Mouse (Mus musculus): ENCODE measurements around the gene Olfr1051. TPM values are rescaled to one million over a fixed set of nuclear protein-coding genes. Genes with fewer than 3 reads are reported as not detected.

Olfr1051 gene
- polyA plus RNA-seq (2017; shearing (Covaris generic)): not detected

DNA sequence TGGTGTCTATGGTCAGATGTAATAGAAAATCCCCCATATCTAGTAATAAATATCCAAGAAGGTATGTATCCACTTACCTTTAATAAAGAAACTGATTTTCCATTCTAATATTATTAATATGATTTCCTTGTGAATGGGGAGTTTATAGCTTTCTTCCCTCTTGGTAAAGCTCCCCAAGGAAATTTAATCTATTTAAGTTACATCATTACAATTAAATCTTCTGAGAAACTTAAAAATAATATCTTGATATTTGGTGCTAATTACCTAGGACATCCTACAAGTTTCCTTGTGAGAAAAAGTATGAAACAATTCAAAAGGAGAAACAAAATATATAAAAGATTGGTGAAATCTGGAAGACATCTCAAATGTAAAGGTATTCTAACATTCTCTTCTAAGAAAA lies at the start of gene Olfr1051:
TSS of gene Olfr1051 (minus strand) at position 101 of the 400 bp plus-strand sequence.

DNA sequence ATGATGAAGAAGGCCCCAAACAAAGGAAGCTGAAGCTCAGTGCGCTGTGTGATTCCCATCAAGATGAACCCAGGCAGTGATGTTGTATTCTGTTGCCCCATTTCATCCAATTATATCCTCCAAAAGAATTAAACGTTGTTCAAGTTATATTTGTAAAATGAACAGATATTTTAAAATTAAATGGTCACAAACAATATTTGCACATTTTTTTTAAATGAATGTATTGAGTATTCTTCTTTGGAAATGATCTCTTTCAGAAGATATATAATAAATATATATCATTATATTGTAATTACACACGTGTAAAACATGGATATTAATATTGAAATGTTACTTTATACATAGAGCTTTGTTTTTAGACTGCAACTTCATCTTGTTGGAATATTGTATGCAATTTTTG lies 36.3 kb upstream of the Olfr1051 start, which contains the start of gene Olfr1053:
TSS of gene Olfr1053 (minus strand) at position 101 of the 400 bp plus-strand sequence.

DNA sequence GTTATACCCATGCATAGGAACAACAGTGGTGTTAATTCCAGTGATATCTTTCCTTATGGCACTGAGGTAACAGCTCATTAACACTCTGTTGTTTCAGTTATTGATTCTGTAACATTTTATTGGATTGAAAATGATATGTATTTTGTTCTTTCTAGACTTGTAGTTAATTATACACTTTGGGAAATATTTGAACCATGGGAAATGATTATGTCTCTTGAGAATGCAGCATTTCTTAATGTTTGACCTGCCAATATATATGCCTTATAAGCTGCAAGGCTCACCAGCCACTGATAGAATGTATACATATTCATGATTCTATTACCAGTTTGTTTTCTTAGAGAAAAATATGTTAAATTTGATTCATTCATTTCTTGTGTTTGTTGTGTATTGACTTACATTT lies 13.3 kb upstream of the Olfr1051 start, which contains the start of gene Olfr1052:
TSS of gene Olfr1052 (plus strand) at position 301 of the 400 bp plus-strand sequence.

DNA sequence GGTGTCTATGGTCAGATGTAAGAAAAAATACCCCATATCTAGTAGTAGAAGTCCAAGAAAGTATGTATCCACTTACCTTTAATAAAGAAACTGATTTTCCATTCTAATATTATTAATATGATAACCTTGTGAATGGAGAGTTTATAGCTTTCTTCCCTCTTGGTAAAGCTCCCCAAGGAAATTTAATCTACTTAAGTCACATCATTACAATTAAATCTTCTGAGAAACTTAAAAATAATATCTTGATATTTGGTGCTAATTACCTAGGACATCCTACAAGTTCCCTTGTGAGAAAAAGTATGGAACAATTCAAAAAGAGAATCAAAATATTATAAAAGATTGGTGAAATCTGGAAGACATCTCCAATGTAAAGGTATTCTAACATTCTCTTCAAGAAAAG lies 20.7 kb downstream of the Olfr1051 start, which contains the start of gene Olfr1049:
TSS of gene Olfr1049 (minus strand) at position 101 of the 400 bp plus-strand sequence.

DNA sequence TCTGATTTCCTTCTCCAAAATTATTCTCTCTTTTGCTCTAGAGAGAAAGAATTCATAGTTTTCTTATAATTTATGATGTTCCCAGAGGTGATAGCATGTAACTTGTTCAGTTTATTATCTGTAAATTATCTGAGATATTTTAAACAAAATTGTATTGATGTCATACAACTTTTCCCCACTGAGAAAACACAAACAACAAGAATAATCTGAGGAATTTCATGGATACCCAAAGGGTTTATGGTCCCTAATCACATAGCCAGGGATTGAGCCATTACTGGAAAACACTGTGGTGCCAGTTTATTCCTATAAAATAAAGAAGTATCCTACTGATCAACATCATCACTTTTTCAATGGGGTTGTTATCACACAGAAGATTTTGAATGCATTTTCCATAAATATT lies 38.7 kb downstream of the Olfr1051 start, which contains the start of gene Olfr1048:
TSS of gene Olfr1048 (minus strand) at position 101 of the 400 bp plus-strand sequence.

DNA sequence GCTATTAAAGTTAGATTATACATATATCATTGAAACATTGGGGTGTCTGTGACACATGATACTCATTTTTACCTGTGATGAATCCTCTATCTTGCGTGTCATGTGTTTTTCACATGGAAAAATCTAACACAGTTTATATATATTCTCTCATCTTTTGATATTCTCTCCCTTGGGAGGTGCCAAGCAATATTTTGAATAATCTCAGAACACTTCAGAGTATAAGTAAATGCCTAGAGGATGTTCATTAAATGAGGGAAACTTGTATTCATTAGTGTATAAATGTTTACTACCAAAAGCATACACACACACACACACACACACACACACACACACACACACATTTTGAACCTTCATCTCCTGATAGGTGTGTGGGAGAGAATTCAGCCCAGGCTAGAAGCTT lies 47.6 kb downstream of the Olfr1051 start, which contains the start of gene Olfr1047:
TSS of gene Olfr1047 (minus strand) at position 101 of the 400 bp plus-strand sequence.

Other genes with a start within 250 kb of the Olfr1051 start
- not detected for gene Olfr1034, start 233.2 kb downstream of the Olfr1051 start, polyA plus RNA-seq (2017; shearing (Covaris generic))
- gene Olfr1036, start 205.1 kb downstream of the Olfr1051 start, polyA plus RNA-seq (2017; shearing (Covaris generic)): not detected
- not detected for gene Olfr1037, start 191.7 kb downstream of the Olfr1051 start, polyA plus RNA-seq (2017; shearing (Covaris generic))
- gene Olfr1039, start 143.2 kb downstream of the Olfr1051 start, polyA plus RNA-seq (2017; shearing (Covaris generic)): not detected
- gene Olfr1040, start 132.4 kb downstream of the Olfr1051 start, polyA plus RNA-seq (2017; shearing (Covaris generic)): not detected
- not detected for gene Olfr1042, start 117.2 kb downstream of the Olfr1051 start, polyA plus RNA-seq (2017; shearing (Covaris generic))
- not detected for gene Olfr1043, start 111.6 kb downstream of the Olfr1051 start, polyA plus RNA-seq (2017; shearing (Covaris generic))
- not detected for gene Olfr1044, start 101.3 kb downstream of the Olfr1051 start, polyA plus RNA-seq (2017; shearing (Covaris generic))
- gene Olfr52, start 93.4 kb downstream of the Olfr1051 start, polyA plus RNA-seq (2017; shearing (Covaris generic)): not detected
- gene Olfr1045, start 76.1 kb downstream of the Olfr1051 start, polyA plus RNA-seq (2017; shearing (Covaris generic)): not detected
- gene Olfr1046, start 59.8 kb downstream of the Olfr1051 start, polyA plus RNA-seq (2017; shearing (Covaris generic)): not detected
- gene Olfr1047, start 47.7 kb downstream of the Olfr1051 start, polyA plus RNA-seq (2017; shearing (Covaris generic)): not detected
- gene Olfr1048, start 38.8 kb downstream of the Olfr1051 start, polyA plus RNA-seq (2017; shearing (Covaris generic)): not detected
- gene Olfr1049, start 20.8 kb downstream of the Olfr1051 start, polyA plus RNA-seq (2017; shearing (Covaris generic)): not detected
- gene Olfr1052, start 13.4 kb upstream of the Olfr1051 start, polyA plus RNA-seq (2017; shearing (Covaris generic)): not detected
- gene Olfr1053, start 36.2 kb upstream of the Olfr1051 start, polyA plus RNA-seq (2017; shearing (Covaris generic)): not detected
- gene Olfr1054, start 56.3 kb upstream of the Olfr1051 start, polyA plus RNA-seq (2017; shearing (Covaris generic)): not detected
- not detected for gene Olfr1055, start 71.2 kb upstream of the Olfr1051 start, polyA plus RNA-seq (2017; shearing (Covaris generic))
- not detected for gene Olfr1056, start 83.4 kb upstream of the Olfr1051 start, polyA plus RNA-seq (2017; shearing (Covaris generic))
- gene Olfr1057, start 99.3 kb upstream of the Olfr1051 start, polyA plus RNA-seq (2017; shearing (Covaris generic)): not detected
- gene Olfr1058, start 109.5 kb upstream of the Olfr1051 start, polyA plus RNA-seq (2017; shearing (Covaris generic)): not detected
- gene Olfr1061, start 135.0 kb upstream of the Olfr1051 start, polyA plus RNA-seq (2017; shearing (Covaris generic)): not detected
- not detected for gene Olfr1062, start 147.7 kb upstream of the Olfr1051 start, polyA plus RNA-seq (2017; shearing (Covaris generic))
- not detected for gene Olfr1065, start 171.5 kb upstream of the Olfr1051 start, polyA plus RNA-seq (2017; shearing (Covaris generic))
- gene Olfr1066, start 177.2 kb upstream of the Olfr1051 start, polyA plus RNA-seq (2017; shearing (Covaris generic)): not detected
- gene Olfr228, start 208.3 kb upstream of the Olfr1051 start, polyA plus RNA-seq (2017; shearing (Covaris generic)): not detected
- not detected for gene Olfr1076, start 229.4 kb upstream of the Olfr1051 start, polyA plus RNA-seq (2017; shearing (Covaris generic))